Mouse (Mus musculus): Measurements from ENCODE around the gene Tbc1d10c. TPM values are rescaled to one million over a fixed set of nuclear protein-coding genes. Genes with fewer than 3 reads are reported as not detected.

Tbc1d10c gene
- polyA plus RNA-seq, 1 experiment, result 2.4 TPM

DNA sequence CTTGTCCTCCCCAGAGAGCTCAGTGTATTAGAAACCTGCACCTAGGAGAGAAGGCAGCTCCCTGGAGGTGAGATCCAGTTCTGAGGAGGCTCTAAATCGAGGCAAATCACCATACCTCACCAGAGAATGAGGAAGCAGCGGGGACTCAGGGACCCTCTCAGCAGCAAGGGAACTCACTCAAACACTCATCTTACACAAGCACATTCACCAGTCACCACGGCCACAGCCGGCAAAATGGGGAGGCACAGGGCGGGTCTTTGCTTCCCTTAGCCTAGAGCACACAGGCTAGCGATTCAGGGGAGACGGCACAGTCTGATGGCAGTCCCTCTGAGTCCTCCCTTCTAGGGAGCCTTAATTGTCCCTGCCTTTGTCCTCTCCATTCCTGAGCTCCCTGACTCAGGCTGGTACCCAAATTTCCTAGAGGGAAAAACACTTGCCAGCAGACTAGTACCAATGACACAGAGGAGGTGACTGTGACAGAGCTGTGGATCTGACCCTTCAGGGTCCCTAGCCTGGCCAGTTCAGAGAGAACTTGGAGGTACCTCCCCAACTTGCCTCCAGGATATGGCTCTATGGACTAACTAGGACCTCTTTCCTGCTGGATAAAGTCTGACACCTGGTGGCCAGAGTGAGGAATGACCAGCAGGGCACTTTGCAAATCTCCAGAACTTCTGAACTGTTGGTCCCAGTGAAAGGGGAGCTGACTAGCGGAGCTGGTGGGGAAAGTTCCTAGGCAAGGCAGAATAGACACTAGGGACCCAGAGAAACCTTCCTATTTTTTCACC is 37.0 kb upstream of the Tbc1d10c start:
- no peak overlapping the region for H3K27ac ChIP-seq (ENCODE audit: insufficient read depth, low read length)
- no peak overlapping the region for H3K4me3 ChIP-seq (ENCODE audit: insufficient read depth, low read length)
- peaks cover 5% of the 10 kb centered on the region for H3K4me1 ChIP-seq (ENCODE audit: control insufficient read depth, insufficient read depth, low read length)
- TF ChIP-seq POLR2A (IDR thresholded peaks at IDR 0.05; ENCODE audit: extremely low read depth, insufficient read depth, low read length) (no peak), CTCF (IDR thresholded peaks at IDR 0.05; ENCODE audit: extremely low read depth, insufficient read depth, low read length) (peak; percentile 94)

- H3K4me3 ChIP-seq (ENCODE audit: insufficient read depth, low read length), result no peak overlapping the region
- no peak overlapping the region for H3K27ac ChIP-seq (ENCODE audit: insufficient read depth, low read length)
- TF ChIP-seq POLR2A (IDR thresholded peaks at IDR 0.05; ENCODE audit: extremely low read depth, insufficient read depth, low read length), result no peak
- TF ChIP-seq CTCF (IDR thresholded peaks at IDR 0.05; ENCODE audit: extremely low read depth, insufficient read depth, low read length), result no peak
- peaks cover 5% of the 10 kb centered on the region for H3K4me1 ChIP-seq (ENCODE audit: control insufficient read depth, insufficient read depth, low read length)
Observed at GRCm38 (mm10) chr19:4227446-4227845, 36.4 kb upstream of the Tbc1d10c start.

DNA sequence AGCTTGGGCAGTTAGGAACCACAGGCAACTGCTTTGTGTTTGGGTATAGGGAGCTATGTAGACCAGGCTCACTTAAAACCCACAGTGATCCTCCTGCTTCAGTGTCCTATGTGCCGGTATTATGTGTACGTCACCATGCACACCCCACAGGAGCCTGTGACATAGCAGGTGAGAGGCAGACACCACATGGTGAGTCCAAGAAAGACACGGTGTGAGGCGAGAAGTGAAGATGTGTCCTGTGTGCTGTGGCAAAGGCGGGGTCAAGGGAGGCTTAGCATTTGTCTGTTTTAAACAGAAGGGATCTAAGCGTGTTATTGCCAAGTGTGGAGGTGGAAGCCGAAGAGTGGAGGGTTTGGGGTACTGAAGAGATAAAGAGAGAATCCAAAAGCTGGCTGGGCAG is 35.7 kb upstream of the Tbc1d10c start:
- no peak overlapping the region for H3K4me3 ChIP-seq (ENCODE audit: insufficient read depth, low read length)
- peaks cover 3% of the 10 kb centered on the region for H3K4me1 ChIP-seq (ENCODE audit: control insufficient read depth, insufficient read depth, low read length)
- no peak for TF ChIP-seq CTCF (IDR thresholded peaks at IDR 0.05; ENCODE audit: extremely low read depth, insufficient read depth, low read length)
- no peak for TF ChIP-seq POLR2A (IDR thresholded peaks at IDR 0.05; ENCODE audit: extremely low read depth, insufficient read depth, low read length)
- H3K27ac ChIP-seq (ENCODE audit: insufficient read depth, low read length), result no peak overlapping the region

DNA sequence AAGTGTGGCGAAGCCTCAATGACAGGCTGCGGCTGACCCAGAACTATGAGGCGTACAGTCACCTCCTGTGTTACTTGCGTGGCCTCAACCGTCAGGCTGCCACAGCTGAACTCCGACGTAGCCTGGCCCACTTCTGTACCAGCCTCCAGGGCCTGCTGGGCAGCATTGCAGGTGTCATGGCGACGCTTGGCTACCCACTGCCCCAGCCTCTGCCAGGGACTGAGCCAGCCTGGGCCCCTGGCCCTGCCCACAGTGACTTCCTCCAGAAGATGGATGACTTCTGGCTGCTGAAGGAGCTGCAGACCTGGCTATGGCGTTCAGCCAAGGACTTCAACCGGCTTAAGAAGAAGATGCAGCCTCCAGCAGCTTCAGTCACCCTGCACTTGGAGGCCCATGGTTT is 31.1 kb upstream of the Tbc1d10c start:
- TF ChIP-seq CTCF (IDR thresholded peaks at IDR 0.05; ENCODE audit: extremely low read depth, insufficient read depth, low read length), result no peak
- TF ChIP-seq POLR2A (IDR thresholded peaks at IDR 0.05; ENCODE audit: extremely low read depth, insufficient read depth, low read length), result no peak
- H3K4me1 ChIP-seq (ENCODE audit: control insufficient read depth, insufficient read depth, low read length), result no peaks in the 10 kb centered on the region
- no peak overlapping the region for H3K4me3 ChIP-seq (ENCODE audit: insufficient read depth, low read length)
- no peak overlapping the region for H3K27ac ChIP-seq (ENCODE audit: insufficient read depth, low read length)

GRCm38 (mm10) chr19:4220957-4221743 is 30.1 kb upstream of the Tbc1d10c start:
- TF ChIP-seq CTCF (IDR thresholded peaks at IDR 0.05; ENCODE audit: extremely low read depth, insufficient read depth, low read length), result no peak
- no peak for TF ChIP-seq POLR2A (IDR thresholded peaks at IDR 0.05; ENCODE audit: extremely low read depth, insufficient read depth, low read length)
- no peak overlapping the region for H3K27ac ChIP-seq (ENCODE audit: insufficient read depth, low read length)
- H3K4me3 ChIP-seq (ENCODE audit: insufficient read depth, low read length), result no peak overlapping the region
- no peaks in the 10 kb centered on the region for H3K4me1 ChIP-seq (ENCODE audit: control insufficient read depth, insufficient read depth, low read length)

DNA sequence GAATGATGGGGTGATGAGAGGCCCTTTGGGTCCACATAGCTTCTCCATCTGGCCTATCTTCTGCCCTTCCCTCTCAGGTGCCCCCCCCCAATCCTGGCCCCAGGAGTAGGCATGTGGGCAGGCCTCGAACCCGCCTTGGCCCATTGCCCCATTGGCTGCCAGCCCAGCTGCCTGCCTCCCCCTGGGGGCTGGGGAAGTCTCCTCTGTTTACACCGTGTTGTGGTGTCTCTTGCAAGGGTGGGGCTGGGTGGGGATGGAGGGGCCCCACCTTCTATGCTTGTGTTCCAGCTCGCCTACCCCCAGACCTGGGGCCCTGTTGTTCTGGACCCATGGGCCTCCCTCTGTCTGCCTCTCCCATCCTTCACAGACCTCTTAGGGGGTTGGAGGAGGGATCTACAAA is 29.3 kb upstream of the Tbc1d10c start:
- TF ChIP-seq POLR2A (IDR thresholded peaks at IDR 0.05; ENCODE audit: extremely low read depth, insufficient read depth, low read length), result no peak
- TF ChIP-seq CTCF (IDR thresholded peaks at IDR 0.05; ENCODE audit: extremely low read depth, insufficient read depth, low read length), result no peak
- H3K27ac ChIP-seq (ENCODE audit: insufficient read depth, low read length), result no peak overlapping the region
- H3K4me3 ChIP-seq (ENCODE audit: insufficient read depth, low read length), result no peak overlapping the region
- no peaks in the 10 kb centered on the region for H3K4me1 ChIP-seq (ENCODE audit: control insufficient read depth, insufficient read depth, low read length)

DNA sequence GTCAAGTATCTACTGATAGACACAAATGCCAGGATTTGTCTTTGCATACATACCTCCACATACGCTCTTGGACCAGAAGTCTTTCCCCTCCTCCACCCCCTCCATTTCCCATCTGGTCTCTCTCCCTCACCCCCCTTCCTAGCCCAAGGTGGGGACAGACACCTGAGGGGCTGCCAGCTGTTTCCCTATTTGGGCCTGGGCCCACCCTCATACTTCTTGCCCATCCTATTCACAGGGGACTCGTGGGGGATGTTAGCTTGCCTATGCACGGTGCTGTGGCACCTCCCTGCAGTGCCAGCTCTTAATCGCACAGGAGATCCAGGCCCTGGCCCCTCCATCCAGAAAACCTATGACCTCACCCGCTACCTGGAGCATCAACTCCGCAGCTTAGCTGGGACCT is 28.9 kb upstream of the Tbc1d10c start:
- no peaks in the 10 kb centered on the region for H3K4me1 ChIP-seq (ENCODE audit: control insufficient read depth, insufficient read depth, low read length)
- H3K4me3 ChIP-seq (ENCODE audit: insufficient read depth, low read length), result no peak overlapping the region
- no peak for TF ChIP-seq POLR2A (IDR thresholded peaks at IDR 0.05; ENCODE audit: extremely low read depth, insufficient read depth, low read length)
- H3K27ac ChIP-seq (ENCODE audit: insufficient read depth, low read length), result no peak overlapping the region

GRCm38 (mm10) chr19:4218784-4219183 is 27.7 kb upstream of the Tbc1d10c start:
- Histone ChIP-seq H3K4me3 (ENCODE audit: insufficient read depth, low read length) (no peak overlapping the region), H3K27ac (ENCODE audit: insufficient read depth, low read length) (no peak overlapping the region), H3K4me1 (ENCODE audit: control insufficient read depth, insufficient read depth, low read length) (no peaks in the 10 kb centered on the region)
- TF ChIP-seq POLR2A (IDR thresholded peaks at IDR 0.05; ENCODE audit: extremely low read depth, insufficient read depth, low read length), result no peak

GRCm38 (mm10) chr19:4218293-4218692 is 27.2 kb upstream of the Tbc1d10c start:
- H3K4me3 ChIP-seq (ENCODE audit: insufficient read depth, low read length), result no peak overlapping the region
- no peak overlapping the region for H3K27ac ChIP-seq (ENCODE audit: insufficient read depth, low read length)
- no peaks in the 10 kb centered on the region for H3K4me1 ChIP-seq (ENCODE audit: control insufficient read depth, insufficient read depth, low read length)
- TF ChIP-seq CTCF (IDR thresholded peaks at IDR 0.05; ENCODE audit: extremely low read depth, insufficient read depth, low read length) (no peak), POLR2A (IDR thresholded peaks at IDR 0.05; ENCODE audit: extremely low read depth, insufficient read depth, low read length) (no peak)

DNA sequence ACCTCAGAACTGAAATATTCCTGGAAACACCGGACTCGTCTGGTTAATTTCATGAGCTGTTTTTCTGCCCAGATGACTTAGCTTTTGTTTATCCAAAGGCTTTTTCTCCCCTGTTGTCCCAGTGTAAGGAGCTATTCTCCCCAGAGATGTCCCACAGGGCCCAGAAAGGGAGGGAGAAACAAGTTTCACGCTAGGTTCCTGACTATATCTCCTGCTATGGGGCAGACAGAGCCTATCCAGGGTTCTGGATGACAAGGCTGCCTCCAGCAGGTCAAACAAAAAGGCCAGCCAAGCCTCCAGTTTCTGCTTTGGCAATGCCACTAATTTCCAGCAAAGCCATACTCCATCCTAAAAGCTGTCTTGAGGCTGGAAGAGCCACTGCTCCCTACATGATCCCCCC is 26.8 kb upstream of the Tbc1d10c start:
- TF ChIP-seq CTCF (IDR thresholded peaks at IDR 0.05; ENCODE audit: extremely low read depth, insufficient read depth, low read length), result no peak
- no peak for TF ChIP-seq POLR2A (IDR thresholded peaks at IDR 0.05; ENCODE audit: extremely low read depth, insufficient read depth, low read length)
- Histone ChIP-seq H3K4me1 (ENCODE audit: control insufficient read depth, insufficient read depth, low read length) (no peaks in the 10 kb centered on the region), H3K27ac (ENCODE audit: insufficient read depth, low read length) (no peak overlapping the region), H3K4me3 (ENCODE audit: insufficient read depth, low read length) (no peak overlapping the region)

Data from cortical plate, adult 2 months (tissue).